In the genomic region with DNA sequence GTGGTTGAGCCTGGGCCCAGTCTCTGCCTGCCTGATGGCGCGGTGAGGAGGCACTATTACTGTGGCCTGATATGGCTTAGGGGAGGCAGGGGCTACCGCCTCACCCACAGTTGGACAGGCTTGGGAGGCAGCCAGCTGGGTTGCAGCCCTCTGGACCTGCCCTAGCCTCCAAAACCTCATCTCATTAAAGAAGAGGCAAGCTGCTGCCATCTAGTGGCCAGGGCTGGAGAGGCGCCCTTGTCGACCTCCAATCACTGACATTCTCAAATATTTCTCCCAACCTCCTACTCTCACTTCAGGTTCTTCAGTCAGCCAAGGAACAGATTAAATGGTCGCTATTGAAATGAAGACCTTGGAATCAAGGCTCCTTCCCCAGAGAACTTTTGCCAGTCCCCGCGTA, we compare ENCODE assay signal across 8 mouse cellular contexts. TPM values are rescaled to one million over a fixed set of nuclear protein-coding genes. Genes with fewer than 3 reads are reported as not detected.
A peak's percentile ranks its signal among the peaks of the same experiment; 100 is the strongest.
DNase-seq lines count a peak whose midpoint lies in the region; ATAC-seq and TF ChIP-seq lines count a peak whose summit lies in the region.

No protein-coding gene starts in this region.

- no peak overlapping the region for H3K9ac ChIP-seq in hindbrain, embryonic 12.5 days
- H3K9ac ChIP-seq in intestine, postnatal 0 days (ENCODE audit: low read depth, low read length): no peak overlapping the region
- no peak overlapping the region for H3K9ac ChIP-seq in limb, embryonic 12.5 days (replicated peaks)
- H3K9ac ChIP-seq in midbrain, embryonic 14.5 days (replicated peaks; ENCODE audit: low read length): no peak overlapping the region

- intact Hi-C loops in gastrocnemius, postnatal 36 days (cut with DNase I): loop anchor here (2.0 to 5.0 kb wide), 2 partner anchors 34 to 578 kb away; partner anchors contain the start of gene Hoxb8

- H3K9me3 ChIP-seq in hindbrain, embryonic 10.5 days: no peaks in the 10 kb centered on the region
- no peaks in the 10 kb centered on the region for H3K9me3 ChIP-seq in hindbrain, embryonic 12.5 days (replicated peaks)
- no peaks in the 10 kb centered on the region for H3K9me3 ChIP-seq in intestine, postnatal 0 days (ENCODE audit: control insufficient read depth)
- H3K9me3 ChIP-seq in limb, embryonic 12.5 days: no peaks in the 10 kb centered on the region
- no peaks in the 10 kb centered on the region for H3K9me3 ChIP-seq in midbrain, embryonic 14.5 days (ENCODE audit: control insufficient read depth, low read length)

- TF ChIP-seq POLR2A in cortical plate, adult 2 months (IDR thresholded peaks at IDR 0.05; ENCODE audit: extremely low read depth, insufficient read depth, low read length): no peak
- no peak for TF ChIP-seq POLR2A in spleen, adult 2 months (IDR thresholded peaks at IDR 0.05; ENCODE audit: low read depth, low read length)

- no peak overlapping the region for H3K4me3 ChIP-seq in hindbrain, embryonic 10.5 days
- H3K4me3 ChIP-seq in hindbrain, embryonic 12.5 days: no peak overlapping the region
- H3K4me3 ChIP-seq in cortical plate, adult 2 months (ENCODE audit: insufficient read depth, low read length): no peak overlapping the region; the same call in 1 of the 2 replicates
- H3K4me3 ChIP-seq in intestine, postnatal 0 days (ENCODE audit: low read depth, low read length): no peak overlapping the region
- no peak overlapping the region for H3K4me3 ChIP-seq in limb, embryonic 12.5 days (replicated peaks)
- no peak overlapping the region for H3K4me3 ChIP-seq in midbrain, embryonic 14.5 days (replicated peaks; ENCODE audit: low read depth, low read length)
- H3K4me3 ChIP-seq in spleen, adult 2 months (ENCODE audit: extremely low read depth, insufficient read depth, insufficient read length): no peak overlapping the region

- 6% methylated on average over 8 of the region's 8 CpGs for WGBS in hindbrain, embryonic 10.5 days
- 7% methylated on average over 8 of the region's 8 CpGs for WGBS in hindbrain, embryonic 12.5 days
- WGBS in intestine, postnatal 0 days: 7% methylated on average over 8 of the region's 8 CpGs
- WGBS in limb, embryonic 12.5 days: 10% methylated on average over 8 of the region's 8 CpGs
- WGBS in midbrain, embryonic 14.5 days: 8% methylated on average over 8 of the region's 8 CpGs
- 20% methylated on average over 8 of the region's 8 CpGs for WGBS in spleen, adult 2 months

- DNase-seq in hindbrain, embryonic 10.5 days (ENCODE audit: low spot score): peak; percentile 88
- peak; percentile 79 to 86 for DNase-seq in gastrocnemius, postnatal 36 days
- peak; percentile 90 for DNase-seq in midbrain, embryonic 14.5 days
- peak; percentile 41 to 65 for DNase-seq in spleen, adult 2 months (ENCODE audit: low read depth in 1 of 2, low spot score in 2 of 2)

- no peaks in the 10 kb centered on the region for H3K27me3 ChIP-seq in hindbrain, embryonic 10.5 days (ENCODE audit: insufficient read depth, poor library complexity, severe bottlenecking)
- H3K27me3 ChIP-seq in hindbrain, embryonic 12.5 days: no peaks in the 10 kb centered on the region
- H3K27me3 ChIP-seq in intestine, postnatal 0 days (replicated peaks; ENCODE audit: control insufficient read depth, insufficient read depth, low read length): peaks cover 8% of the 10 kb centered on the region
- H3K27me3 ChIP-seq in limb, embryonic 12.5 days: peaks cover 22% of the 10 kb centered on the region
- no peaks in the 10 kb centered on the region for H3K27me3 ChIP-seq in midbrain, embryonic 14.5 days (ENCODE audit: control insufficient read depth, insufficient read depth, low read length)
- H3K27me3 ChIP-seq in spleen, adult 2 months (ENCODE audit: control insufficient read depth, insufficient read depth, low read length): no peaks in the 10 kb centered on the region

- no peaks in the 10 kb centered on the region for H3K36me3 ChIP-seq in hindbrain, embryonic 10.5 days
- H3K36me3 ChIP-seq in hindbrain, embryonic 12.5 days: no peaks in the 10 kb centered on the region
- H3K36me3 ChIP-seq in intestine, postnatal 0 days (ENCODE audit: control insufficient read depth, insufficient read depth): no peaks in the 10 kb centered on the region
- no peaks in the 10 kb centered on the region; the same call in 1 of the 2 replicates for H3K36me3 ChIP-seq in limb, embryonic 12.5 days
- no peaks in the 10 kb centered on the region for H3K36me3 ChIP-seq in midbrain, embryonic 14.5 days (ENCODE audit: control insufficient read depth, insufficient read depth, low read length)
- H3K36me3 ChIP-seq in spleen, adult 2 months (ENCODE audit: control insufficient read depth, insufficient read depth, low read length): no peaks in the 10 kb centered on the region

- no peak overlapping the region for H3K27ac ChIP-seq in hindbrain, embryonic 10.5 days
- no peak overlapping the region for H3K27ac ChIP-seq in hindbrain, embryonic 12.5 days
- H3K27ac ChIP-seq in cortical plate, adult 2 months (ENCODE audit: insufficient read depth, low read length): 0 out of 2 replicates have a peak overlapping the region, but pooled peaks have one; percentile 75
- H3K27ac ChIP-seq in intestine, postnatal 0 days (ENCODE audit: low read depth, low read length): no peak overlapping the region
- no peak overlapping the region for H3K27ac ChIP-seq in limb, embryonic 12.5 days
- no peak overlapping the region for H3K27ac ChIP-seq in midbrain, embryonic 14.5 days (replicated peaks; ENCODE audit: low read depth, low read length)
- H3K27ac ChIP-seq in spleen, adult 2 months (ENCODE audit: insufficient read depth, low read length): no peak overlapping the region

- TF ChIP-seq CTCF in cortical plate, adult 2 months (IDR thresholded peaks at IDR 0.05; ENCODE audit: extremely low read depth, insufficient read depth, low read length): peak; percentile 83
- TF ChIP-seq CTCF in intestine, postnatal 0 days (IDR thresholded peaks at IDR 0.05; ENCODE audit: low read depth): peak; percentile 94
- peak; percentile 88; the same call in 1 of the 2 replicates for TF ChIP-seq CTCF in spleen, adult 2 months (IDR thresholded peaks at IDR 0.05; ENCODE audit: extremely low read depth, insufficient read depth, insufficient read length, insufficient replicate concordance)

- ATAC-seq in hindbrain, embryonic 12.5 days (ENCODE audit: low FRiP score): no peak
- ATAC-seq in intestine, postnatal 0 days: peak; percentile 11; the same call in 1 of the 2 replicates
- ATAC-seq in limb, embryonic 12.5 days (ENCODE audit: insufficient number of reproducible peaks, insufficient read depth, low FRiP score, low TSS enrichment, low read depth): peak; percentile 52; the same call in 1 of the 2 replicates
- no peak for ATAC-seq in midbrain, embryonic 14.5 days (ENCODE audit: low FRiP score, low TSS enrichment)

- no peak overlapping the region for H3K4me2 ChIP-seq in hindbrain, embryonic 12.5 days (replicated peaks)
- no peak overlapping the region for H3K4me2 ChIP-seq in intestine, postnatal 0 days (replicated peaks; ENCODE audit: low read depth)
- no peak overlapping the region for H3K4me2 ChIP-seq in limb, embryonic 12.5 days
- 0 out of 2 replicates have a peak overlapping the region, but pooled peaks have one; percentile 0 for H3K4me2 ChIP-seq in midbrain, embryonic 14.5 days (ENCODE audit: low read length)

- H3K4me1 ChIP-seq in hindbrain, embryonic 10.5 days (replicated peaks): peaks cover 44% of the 10 kb centered on the region
- H3K4me1 ChIP-seq in hindbrain, embryonic 12.5 days: peaks cover 36% of the 10 kb centered on the region
- peaks cover 2% of the 10 kb centered on the region; the same call in 1 of the 2 replicates for H3K4me1 ChIP-seq in cortical plate, adult 2 months (ENCODE audit: control insufficient read depth, insufficient read depth, low read length)
- H3K4me1 ChIP-seq in intestine, postnatal 0 days (replicated peaks; ENCODE audit: control insufficient read depth, insufficient read depth, low read length): no peaks in the 10 kb centered on the region
- H3K4me1 ChIP-seq in limb, embryonic 12.5 days (replicated peaks): peaks cover 32% of the 10 kb centered on the region
- H3K4me1 ChIP-seq in midbrain, embryonic 14.5 days (ENCODE audit: control insufficient read depth, insufficient read depth, low read length): peaks cover 20% of the 10 kb centered on the region
- H3K4me1 ChIP-seq in spleen, adult 2 months (ENCODE audit: control insufficient read depth, insufficient read depth, insufficient read length): peaks cover 3% of the 10 kb centered on the region; the same call in 1 of the 2 replicates

RNA-seq across cellular contexts. Expression of gene Copz2, which starts 10.9 kb away (rescaled TPM):
- 42.9 and 44.2 TPM in 2 replicates for polyA plus RNA-seq in hindbrain, embryonic 10.5 days (2016; fragmentation: Nextera tagmentation; extraction: Ambion mirVana)
- polyA plus RNA-seq in hindbrain, embryonic 12.5 days (2016; fragmentation: Nextera tagmentation; extraction: Ambion mirVana): 56.5 and 60.7 TPM in 2 replicates
- polyA plus RNA-seq in cortical plate, adult 2 months (2012; rRNA removed): 14.2 and 14.7 TPM in 2 replicates
- 10 to 100 TPM; 23.1 to 23.6 TPM for total RNA-seq in gastrocnemius, postnatal 36 days (2021)
- polyA plus RNA-seq in intestine, postnatal 0 days (2015; fragmentation: Nextera tagmentation; extraction: Ambion mirVana): 46.8 and 47.6 TPM in 2 replicates
- polyA plus RNA-seq in limb, embryonic 12.5 days (2016; fragmentation: Nextera tagmentation; extraction: Ambion mirVana): 78.1 and 88.3 TPM in 2 replicates
- polyA plus RNA-seq in midbrain, embryonic 14.5 days (2014; fragmentation: Nextera tagmentation; extraction: Ambion mirVana): 6.5 and 16.0 TPM in 2 replicates
- polyA plus RNA-seq in spleen, adult 2 months (2012; rRNA removed): 7.6 and 10.6 TPM in 2 replicates

RNA-seq across cellular contexts. Expression of gene Nfe2l1, which starts 30.8 kb away (rescaled TPM):
- 65.7 and 71.8 TPM in 2 replicates for polyA plus RNA-seq in hindbrain, embryonic 10.5 days (2016; fragmentation: Nextera tagmentation; extraction: Ambion mirVana)
- polyA plus RNA-seq in hindbrain, embryonic 12.5 days (2016; fragmentation: Nextera tagmentation; extraction: Ambion mirVana): 82.8 and 88.2 TPM in 2 replicates
- 202 and 207 TPM in 2 replicates for polyA plus RNA-seq in cortical plate, adult 2 months (2012; rRNA removed)
- total RNA-seq in gastrocnemius, postnatal 36 days (2021): 100 to 1,000 TPM; 374 to 411 TPM
- polyA plus RNA-seq in intestine, postnatal 0 days (2015; fragmentation: Nextera tagmentation; extraction: Ambion mirVana): 31.6 and 35.0 TPM in 2 replicates
- polyA plus RNA-seq in limb, embryonic 12.5 days (2016; fragmentation: Nextera tagmentation; extraction: Ambion mirVana): 66.3 and 70.1 TPM in 2 replicates
- 40.1 and 46.3 TPM in 2 replicates for polyA plus RNA-seq in midbrain, embryonic 14.5 days (2014; fragmentation: Nextera tagmentation; extraction: Ambion mirVana)
- 63.0 and 76.9 TPM in 2 replicates for polyA plus RNA-seq in spleen, adult 2 months (2012; rRNA removed)

RNA-seq across cellular contexts. Expression of gene Cdk5rap3, which starts 55.7 kb away (rescaled TPM):
- 112 and 124 TPM in 2 replicates for polyA plus RNA-seq in hindbrain, embryonic 10.5 days (2016; fragmentation: Nextera tagmentation; extraction: Ambion mirVana)
- 98.8 and 98.9 TPM in 2 replicates for polyA plus RNA-seq in hindbrain, embryonic 12.5 days (2016; fragmentation: Nextera tagmentation; extraction: Ambion mirVana)
- 42.9 and 44.8 TPM in 2 replicates for polyA plus RNA-seq in cortical plate, adult 2 months (2012; rRNA removed)
- 10 to 100 TPM; 21.0 to 25.3 TPM for total RNA-seq in gastrocnemius, postnatal 36 days (2021)
- polyA plus RNA-seq in intestine, postnatal 0 days (2015; fragmentation: Nextera tagmentation; extraction: Ambion mirVana): 64.1 and 68.9 TPM in 2 replicates
- 87.8 and 89.6 TPM in 2 replicates for polyA plus RNA-seq in limb, embryonic 12.5 days (2016; fragmentation: Nextera tagmentation; extraction: Ambion mirVana)
- polyA plus RNA-seq in midbrain, embryonic 14.5 days (2014; fragmentation: Nextera tagmentation; extraction: Ambion mirVana): 85.2 and 90.2 TPM in 2 replicates
- 31.7 and 36.0 TPM in 2 replicates for polyA plus RNA-seq in spleen, adult 2 months (2012; rRNA removed)

Comparison
In these comparisons a context has a peak if more than half of its experiments do, and no peak if none do; other contexts are left out.
1. ATAC-seq: peak in intestine, postnatal 0 days (single experiment) and limb, embryonic 12.5 days (single experiment); none in hindbrain, embryonic 12.5 days (single experiment) and midbrain, embryonic 14.5 days (single experiment).
2. Peak in every context shown above with its lines, with median percentiles within 50 percentile points of each other: DNase-seq and CTCF ChIP-seq.